Mouse (Mus musculus) liver, embryonic 14.5 days (tissue): ENCODE data around the gene Pcnx4.

ENCODE experiments used
- CTCF ChIP-seq: IDR thresholded peaks from 2 replicates; pipeline ENCODE4 v1.5.1; 2016; ENCODE audit warnings: antibody characterized with exemption, low read depth, control low read depth
- EP300 ChIP-seq: IDR thresholded peaks from 2 replicates; pipeline ENCODE4 v1.6.1; 2016; ENCODE audit warnings: antibody characterized with exemption, low read depth

DNA sequence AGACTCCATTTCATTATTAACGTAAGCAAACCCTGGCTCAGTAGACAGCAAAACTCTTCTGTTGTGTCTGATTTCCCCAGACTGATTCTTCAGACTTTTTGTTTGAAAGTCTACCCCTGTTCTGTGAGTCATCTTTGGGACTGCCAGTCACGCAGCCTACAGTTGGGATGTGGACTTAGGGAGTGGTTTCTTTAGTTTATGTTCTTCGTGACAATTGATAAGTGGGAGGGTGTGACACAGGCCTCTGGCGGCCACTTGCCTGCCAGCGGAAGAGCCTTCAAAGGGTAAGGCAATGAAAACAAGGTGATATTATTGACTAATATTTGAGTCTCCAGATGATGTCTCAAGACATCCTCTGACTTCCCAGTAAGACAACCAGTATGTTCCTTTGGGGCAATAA, 16.3 kb upstream of the Pcnx4 start:
- TF ChIP-seq CTCF (no peak), EP300 (no peak)
